Mouse (Mus musculus) testis, postnatal 14 days (tissue): ENCODE measurements around the gene Arhgap23.
A peak's percentile ranks its signal among the peaks of the same experiment; 100 is the strongest.

Experiments
- DNase-seq: peaks from one replicate; pipeline ENCODE4 v3.0.0; 2021; ENCODE audit warnings: low spot score

Gene Arhgap23

DNA sequence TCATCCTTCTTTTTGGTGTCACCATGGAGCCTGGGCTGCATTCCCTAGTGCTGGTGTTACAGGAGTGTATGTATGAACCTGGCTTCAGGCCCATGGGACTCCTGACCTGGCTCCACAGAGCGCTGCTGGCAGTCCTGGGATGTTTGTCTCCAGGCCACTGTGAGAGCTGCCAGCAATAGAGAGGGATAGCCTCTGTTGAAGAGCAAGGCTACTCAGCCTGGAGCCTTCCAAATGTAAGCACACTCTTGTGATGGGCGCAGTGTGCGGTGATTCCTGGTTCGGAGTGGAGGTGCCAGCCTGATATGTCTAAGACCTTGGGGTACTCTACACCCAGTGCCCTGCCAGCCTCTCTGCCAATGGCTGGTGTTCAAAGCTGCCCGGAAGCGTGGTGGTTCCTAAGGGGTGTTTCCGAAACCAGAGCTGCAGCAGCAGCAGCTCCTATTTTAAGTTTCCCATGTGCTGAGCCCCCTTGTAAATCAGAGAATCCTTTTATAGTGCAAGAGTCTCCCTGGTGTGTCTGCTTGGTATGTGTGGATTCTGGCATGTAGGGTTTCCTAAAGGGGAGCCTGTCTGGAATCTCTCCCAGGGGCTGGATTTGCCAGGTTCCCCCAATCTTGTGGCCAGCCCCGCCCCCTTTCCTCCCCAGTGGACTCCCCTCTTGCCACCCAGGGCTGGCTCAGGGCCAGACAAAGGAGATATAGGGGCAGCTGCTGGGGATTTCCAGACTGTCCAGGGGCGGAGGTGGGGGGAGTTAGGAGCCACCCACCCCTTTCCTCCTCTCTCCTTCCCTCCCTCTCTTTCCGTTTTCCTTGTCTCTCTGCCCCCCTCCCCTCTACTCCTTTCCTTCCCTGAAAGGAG lies 9.0 kb upstream of the Arhgap23 start:
- no peak for DNase-seq

DNA sequence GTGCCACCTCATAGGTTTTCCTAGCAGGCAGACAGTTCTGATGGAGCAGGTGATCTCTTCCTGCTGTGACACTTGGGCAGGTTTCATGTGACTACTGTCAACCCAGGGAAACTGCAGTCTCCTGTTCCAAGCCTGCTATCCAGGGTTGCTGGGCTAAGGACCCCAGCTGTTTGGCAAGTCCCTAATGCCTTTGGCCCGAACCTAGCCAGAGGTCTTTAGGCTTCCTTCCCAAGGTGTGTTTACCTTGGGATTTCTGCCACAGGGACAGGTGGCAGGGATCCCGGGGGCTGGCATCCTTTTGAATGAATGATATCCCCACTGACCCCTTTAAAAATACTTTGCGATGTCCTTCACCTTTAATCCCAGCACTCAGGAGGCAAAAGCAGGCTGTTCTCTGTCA lies 7.9 kb upstream of the Arhgap23 start:
- no peak for DNase-seq

DNA sequence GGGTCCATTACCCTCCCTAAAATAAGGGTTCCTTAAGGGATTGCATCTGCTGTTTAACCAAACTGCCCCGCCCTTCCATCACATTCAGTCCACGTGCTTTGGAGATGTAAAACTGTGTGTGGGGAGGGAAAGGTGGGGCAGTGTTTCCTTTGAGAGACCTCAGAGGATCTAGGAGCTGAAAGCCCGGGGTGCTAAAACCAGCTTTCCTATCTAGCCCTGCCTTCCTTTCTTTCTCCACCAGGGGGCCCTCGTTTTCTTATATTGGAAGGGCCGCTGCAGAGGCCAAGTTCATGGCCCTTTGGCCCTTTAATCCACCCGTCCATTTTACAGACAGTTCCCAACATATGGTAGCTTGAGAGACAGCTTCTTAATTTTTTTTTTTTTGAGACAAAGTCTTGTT lies 7.2 kb upstream of the Arhgap23 start:
- peak; percentile 61 for DNase-seq

DNA sequence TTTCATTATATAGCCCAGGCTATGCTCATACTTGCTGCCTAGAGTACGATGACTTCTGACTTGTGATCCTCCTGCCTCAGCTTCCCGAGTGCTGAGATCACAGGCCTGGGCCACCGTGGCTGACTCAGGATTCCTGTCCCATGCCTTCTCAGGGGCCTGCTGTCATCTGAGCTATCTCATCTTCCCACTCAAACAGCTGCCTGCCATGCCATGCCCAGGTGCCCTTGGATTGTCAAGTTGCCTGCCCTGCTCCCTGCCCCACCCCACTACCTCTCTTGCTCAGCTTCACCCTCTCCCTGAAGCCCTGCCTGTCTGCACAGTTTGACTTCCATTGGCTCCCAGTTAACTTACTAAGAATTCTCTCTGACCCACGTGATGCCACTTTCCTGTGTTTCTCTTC lies 4.4 kb upstream of the Arhgap23 start:
- no peak for DNase-seq

DNA sequence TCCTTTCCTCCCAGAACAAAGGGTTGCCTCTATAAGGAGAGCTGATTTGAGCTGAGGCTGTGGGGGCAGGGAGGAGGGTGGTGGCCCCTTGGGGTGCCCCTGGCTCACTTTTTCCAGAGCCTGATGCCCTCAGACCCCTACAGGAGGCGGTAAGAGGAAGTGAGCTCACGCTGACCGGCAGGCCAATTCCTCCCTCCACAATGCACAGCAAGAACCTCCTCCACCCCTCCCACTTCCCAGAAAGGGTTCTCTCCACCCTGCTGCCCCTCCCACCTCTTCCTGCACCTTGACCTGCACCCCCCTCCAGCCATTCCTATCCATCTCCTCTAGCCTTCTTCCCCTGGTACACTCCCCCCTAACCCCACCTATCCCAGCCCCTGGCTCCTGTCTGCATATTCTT lies 3.2 kb upstream of the Arhgap23 start:
- no peak for DNase-seq

DNA sequence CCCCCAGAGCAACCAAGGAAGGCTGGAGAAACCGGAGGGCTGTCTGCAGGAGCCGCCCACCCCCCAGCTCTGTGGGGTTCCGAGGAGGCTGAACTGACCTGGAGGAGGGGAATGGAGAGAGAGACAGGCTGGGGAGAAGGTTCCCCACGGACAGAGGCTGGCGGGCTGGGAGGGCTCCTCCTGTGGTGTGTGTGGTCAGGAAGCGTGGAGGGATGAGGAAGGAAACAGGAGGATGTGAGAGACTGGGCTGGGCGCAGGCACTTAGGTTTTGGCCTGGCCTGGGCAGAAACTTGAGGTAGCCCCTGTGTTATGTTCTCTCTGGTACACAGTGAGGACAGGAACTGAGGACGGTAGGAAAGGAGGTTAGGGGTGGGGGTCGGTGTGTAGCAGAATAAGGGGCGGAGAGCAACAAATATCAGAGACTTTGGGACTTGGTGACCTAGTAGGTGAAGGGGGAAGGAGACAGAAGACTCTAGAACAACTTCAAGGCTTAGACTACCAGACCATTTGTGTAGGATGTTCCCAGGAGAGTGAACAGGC lies 2.5 kb upstream of the Arhgap23 start:
- DNase-seq: no peak

DNA sequence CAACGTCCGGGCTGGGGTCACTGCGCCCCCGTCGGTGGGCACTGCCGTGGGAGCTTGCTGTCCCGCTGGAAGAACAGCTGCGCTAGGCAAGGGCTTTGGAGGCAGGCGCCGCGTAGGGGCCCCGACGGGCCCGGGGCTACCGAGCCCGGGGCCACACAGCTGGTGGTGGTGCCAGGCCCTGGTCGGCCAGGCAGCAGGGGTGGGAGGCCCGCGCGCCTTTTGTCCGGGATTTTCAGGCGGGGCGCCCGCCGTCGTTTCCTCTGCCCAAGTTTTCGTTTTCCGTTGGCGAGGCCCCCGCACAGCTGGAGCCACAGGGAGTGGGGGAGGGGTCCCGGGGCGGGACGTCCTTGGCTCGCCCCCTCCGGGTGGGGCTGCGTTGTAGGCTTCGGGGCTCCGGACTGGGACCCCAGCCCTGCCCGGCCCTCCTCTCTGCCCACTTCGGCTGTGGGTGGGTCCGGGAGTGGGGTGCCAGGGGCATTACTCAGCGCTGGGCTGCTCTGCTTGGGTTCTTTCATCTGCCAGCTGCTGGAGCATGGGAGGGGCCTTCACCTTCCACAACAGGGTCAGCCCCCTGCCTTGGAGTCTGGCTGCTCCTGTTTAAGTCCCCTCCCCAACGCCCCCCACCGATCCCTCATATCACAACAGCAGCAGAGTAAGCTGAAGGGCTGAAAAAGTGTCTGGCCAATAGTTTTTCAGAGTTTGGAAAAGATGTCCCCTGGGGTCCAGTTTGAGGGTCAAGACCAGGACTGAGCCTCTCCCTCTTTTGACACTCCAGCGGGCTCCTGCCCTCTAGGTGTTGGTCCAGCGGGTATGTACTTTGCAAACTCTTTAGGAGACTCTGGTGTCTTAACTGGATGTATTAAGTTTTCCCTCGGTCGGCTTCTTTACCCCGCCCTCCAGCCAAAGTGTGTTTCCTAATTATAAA lies 641 bp downstream of the Arhgap23 start:
- no peak for DNase-seq

DNA sequence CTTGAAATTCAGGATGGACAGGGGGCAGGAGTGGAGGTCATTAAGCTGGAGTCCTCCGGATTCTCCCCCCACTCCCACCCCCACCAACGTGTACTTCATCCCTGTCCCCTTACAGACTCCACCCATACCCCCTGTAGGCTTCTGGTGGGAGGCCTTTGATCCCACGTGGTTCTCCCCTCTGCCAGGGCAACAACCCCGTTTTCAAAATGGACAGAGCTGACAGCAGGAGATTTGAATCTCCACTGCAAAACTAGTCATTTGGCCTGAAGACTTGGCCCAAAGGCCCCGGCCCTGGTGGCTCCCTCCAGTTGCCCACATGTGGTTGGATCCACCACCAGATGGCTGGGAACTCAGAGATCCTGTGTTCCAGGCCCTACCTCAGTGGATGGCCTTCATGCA lies 1.3 kb downstream of the Arhgap23 start:
- no peak for DNase-seq

DNA sequence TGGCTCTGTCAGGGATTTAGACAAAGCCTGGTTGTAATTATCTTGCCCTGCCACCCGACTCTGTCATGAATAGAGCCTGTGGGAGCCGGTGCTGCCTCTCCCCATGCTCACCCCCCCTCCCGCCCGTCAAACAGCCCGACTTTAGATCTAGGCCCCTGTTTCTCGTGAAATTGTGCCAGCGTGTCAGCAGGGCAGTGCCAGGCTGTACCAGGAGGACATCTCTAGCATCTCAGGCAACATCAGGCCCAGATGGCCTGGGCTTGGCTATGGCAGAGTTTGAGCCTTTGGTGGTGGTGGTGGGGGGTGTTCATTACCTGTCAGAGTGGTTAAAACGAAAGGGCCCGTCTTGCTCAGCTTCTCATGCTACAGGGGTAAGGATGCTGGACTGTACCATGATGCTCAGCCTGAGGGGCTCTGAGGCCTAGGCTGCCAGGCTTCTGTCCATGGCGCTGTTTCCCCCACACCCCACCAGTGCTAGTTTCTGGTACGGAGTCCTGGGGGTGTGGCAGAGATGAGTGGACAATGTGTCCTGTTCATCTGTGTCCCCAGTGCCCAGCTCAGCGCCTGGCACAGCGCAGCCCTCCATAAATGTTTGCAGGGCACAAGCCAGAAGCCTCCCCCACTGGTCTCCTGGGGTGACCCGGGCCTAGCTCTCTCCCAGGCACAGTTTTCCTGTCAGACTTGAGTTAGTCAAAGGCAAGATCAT lies 3.7 kb downstream of the Arhgap23 start:
- no peak for DNase-seq

DNA sequence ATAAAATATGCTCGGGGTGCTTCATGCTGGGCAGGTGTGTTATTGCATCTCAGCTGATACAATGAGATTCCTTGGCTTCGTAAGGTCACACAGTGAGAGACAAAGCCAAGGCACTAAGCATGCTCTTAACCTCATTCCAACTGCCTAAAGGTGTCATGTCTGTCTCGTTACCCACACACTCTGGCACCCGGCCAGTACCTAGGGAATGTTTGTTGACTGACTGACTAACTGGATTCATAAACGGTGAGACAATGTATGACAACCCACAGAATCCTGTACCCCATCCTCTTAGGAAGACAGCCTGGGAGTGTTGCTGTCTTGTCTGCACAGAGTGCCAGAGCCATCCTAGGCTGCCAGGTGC lies 4.2 kb downstream of the Arhgap23 start:
- DNase-seq: no peak

DNA sequence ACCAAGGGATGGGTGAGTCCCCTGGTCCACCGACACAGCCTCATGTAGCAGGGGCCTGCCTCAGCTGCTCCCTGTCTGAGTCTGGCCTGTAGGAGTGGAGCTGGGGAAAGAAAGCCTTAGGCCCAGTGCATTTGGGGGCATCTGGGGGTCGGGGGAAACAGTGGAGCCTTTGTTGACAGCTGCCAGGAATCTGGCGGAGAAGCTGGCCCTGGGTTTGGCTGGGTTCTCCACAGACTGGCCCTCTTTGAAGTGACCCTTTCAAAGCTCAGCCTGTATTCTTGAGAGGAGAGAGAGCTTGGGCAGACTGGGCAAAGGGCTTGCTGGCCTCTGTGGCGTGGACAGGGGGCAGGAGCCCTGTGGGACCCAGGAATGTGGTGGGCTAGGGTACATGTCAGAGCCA lies 7.2 kb downstream of the Arhgap23 start:
- no peak for DNase-seq

DNA sequence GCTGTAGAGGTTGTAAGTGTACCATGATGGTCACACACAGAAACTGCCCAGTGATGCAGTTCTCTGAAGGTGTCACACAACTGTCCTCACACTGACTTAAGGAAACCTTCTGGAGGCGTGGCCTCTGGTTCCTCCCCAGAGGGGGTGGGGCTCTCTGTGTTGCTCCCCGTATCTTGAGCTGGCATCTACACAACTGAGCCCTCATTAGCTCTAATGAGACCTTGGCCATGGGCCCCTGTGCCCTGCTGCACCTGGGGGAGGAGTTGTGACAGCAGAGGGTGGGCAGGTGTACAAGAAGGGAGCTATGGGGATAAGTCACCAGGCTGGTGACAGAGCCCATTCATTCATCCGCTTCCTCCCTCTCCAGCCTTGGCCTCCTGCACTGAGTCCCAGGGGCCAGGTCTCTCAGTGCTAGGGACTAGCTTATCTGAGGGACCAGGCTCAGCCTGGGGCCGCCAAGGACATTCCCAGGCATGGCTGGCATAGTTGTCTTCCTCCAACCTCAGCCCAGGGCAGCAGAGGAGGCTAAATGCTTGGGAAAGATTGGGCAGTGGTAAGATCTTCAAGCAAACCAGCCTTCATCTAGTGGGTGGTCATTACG lies 8.9 kb downstream of the Arhgap23 start:
- DNase-seq: no peak

DNA sequence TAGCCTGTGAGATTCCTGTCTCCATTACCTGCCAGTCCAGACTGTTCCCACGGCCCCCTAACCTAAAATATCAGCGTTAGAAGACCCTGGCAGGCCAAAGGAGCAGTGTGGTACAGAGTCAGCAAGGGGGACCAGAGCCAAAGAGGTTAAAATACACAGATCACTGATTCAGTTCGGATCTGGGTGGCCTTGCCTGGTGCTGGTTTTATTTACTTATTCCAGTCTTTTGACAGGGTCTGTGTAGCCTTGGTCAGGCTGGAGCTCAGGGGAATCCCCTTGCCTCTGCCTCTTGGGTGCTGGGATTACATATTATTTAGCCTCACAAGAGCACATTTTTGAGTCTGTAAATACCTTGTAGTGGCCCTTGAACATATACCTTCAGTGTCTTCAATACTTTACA lies 9.5 kb downstream of the Arhgap23 start:
- no peak for DNase-seq

DNA sequence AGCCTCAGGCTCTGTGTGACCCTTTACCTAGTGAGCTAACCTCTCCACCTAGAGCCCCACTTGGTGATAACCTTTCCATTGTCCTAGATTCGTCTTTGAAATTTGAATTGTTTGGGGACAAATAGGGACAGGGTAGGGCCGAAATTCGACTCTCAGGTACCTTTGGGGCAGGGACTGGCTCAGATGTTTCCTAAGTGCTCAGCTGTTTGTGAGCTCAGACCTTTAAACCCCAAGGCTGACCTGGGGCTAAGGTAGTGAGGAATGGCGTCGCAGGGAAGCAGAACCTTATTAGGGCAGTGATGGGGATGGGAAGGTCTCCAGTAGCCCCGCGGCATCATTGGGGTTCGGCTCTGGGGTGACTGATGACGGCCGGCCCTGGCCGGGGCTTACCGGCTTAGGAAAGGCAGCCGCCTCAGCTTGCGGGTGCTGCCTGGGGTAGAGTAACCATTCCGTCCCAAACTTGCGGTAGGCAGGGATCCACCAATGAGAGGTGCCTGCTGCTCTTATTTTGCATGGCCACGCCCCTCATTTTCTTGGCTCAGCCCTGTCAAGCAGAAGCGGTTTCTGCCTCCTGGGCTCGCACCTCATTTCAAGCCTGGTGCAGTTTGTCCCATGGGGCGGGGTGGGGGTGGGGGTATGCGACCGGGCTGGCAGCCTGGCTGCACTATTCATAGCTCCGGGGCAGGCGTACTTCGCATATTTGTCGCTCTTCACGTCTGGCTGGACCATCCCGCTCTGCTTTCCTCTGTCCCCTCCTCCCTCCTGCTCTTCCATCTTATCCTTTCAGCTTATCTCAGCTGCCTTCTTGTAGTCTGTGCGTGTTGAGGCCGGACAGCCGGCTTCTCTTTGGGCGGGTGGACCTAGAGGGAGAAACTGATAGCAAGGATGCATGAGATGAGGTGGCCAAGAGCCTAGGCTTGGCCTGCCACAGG lies 12.7 kb downstream of the Arhgap23 start:
- peak; percentile 86 for DNase-seq

DNA sequence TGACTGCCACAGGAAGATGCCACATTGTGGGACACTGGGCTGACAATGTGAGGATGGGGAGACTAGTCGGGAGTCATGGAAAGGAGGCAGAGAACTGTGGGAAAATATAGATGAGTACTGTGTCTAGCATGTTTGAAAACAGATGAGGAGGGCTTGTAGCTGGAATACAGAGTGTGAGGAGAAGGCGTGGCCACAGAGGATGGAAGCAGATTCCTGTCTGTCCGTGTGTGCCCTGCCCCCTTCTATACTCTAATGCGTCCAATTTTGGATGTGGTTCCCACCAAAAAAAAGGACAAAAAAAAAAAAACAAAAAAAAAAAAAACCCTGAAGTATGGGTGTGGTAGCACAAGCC lies 13.4 kb downstream of the Arhgap23 start:
- no peak for DNase-seq

DNA sequence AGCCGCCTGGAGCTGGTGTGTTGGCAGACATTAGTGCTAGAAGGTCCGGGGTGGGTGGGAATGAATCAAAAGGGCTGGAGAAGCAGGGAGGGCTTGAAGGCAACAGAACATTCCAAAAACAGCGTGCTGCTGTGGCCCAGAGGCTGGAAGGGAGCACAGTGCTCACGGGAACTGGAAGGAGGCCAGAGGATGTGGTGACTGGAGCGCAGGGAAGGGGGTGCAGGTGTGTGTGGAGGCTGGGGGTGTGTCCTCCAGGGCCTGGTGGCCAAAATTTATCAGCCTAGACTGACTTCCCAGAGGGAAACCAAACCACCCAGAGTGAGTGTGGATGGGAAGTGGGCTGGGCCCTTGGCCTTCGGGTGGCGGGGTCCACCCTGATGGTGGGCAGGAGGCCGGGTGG lies 14.3 kb downstream of the Arhgap23 start:
- no peak for DNase-seq

DNA sequence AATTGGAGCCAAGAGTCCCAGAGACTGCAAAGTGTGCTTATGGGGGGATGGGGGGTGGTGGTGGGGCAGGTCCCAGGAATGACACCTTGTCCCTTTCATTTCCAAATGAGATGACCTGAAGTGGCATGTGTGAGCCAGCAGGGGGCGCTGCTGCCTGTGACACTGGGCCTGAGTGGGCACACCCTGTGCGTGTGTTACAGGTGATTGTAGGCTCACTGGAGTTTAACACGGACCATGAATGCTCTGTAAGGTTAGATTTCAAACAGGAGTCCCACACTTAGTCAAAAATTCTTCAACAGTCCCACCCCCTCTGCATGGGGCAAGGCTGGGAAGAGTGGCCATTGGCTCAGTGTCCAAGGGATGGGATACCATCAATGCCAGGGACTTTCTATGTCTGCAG lies 16.7 kb downstream of the Arhgap23 start:
- DNase-seq: no peak

DNA sequence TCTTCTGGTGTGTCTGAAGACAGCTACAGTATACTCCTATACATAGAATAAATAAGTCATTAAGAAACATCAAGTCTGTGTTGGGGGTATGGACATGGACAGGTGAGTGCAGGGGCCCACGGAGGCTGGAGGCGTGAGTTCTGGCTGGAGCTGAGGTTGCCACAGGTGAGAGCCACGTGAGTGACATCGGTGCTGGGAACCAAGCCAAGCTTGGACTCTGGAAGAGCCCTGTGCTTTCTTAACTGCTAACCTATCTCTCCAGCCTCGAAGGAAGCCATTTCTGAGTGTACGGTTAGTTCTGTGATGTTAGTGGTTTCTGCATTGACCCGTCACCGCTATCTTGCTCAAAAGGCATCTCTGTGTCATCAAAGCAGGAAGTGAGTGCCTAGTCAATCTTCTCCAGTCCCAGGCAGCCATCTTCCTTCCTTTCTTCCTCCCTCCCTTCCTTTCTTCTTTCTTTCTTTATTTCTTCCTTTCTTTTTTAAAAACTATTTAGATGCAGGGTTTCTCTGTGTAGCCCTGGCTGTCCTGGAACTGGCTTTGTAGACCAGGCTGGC lies 17.7 kb downstream of the Arhgap23 start:
- DNase-seq: no peak

DNA sequence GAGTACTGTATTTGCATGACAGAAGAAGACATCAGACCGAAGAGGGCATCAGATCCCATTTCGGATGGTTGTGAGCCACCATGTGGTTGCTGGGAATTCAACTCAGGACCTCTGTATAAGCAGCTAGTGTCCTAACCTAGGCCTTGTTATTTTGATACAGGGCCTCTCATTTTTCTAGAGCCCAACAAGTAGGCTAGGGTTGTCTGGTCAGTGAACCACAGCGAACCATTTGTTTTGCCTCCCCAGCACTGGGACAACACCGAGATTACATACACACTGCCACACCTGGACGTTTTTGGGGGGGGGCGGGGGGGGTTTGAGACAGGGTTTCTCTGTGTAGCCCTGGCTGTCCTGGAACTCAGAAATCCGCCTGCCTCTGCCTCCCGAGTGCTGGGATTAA lies 18.8 kb downstream of the Arhgap23 start:
- no peak for DNase-seq

DNA sequence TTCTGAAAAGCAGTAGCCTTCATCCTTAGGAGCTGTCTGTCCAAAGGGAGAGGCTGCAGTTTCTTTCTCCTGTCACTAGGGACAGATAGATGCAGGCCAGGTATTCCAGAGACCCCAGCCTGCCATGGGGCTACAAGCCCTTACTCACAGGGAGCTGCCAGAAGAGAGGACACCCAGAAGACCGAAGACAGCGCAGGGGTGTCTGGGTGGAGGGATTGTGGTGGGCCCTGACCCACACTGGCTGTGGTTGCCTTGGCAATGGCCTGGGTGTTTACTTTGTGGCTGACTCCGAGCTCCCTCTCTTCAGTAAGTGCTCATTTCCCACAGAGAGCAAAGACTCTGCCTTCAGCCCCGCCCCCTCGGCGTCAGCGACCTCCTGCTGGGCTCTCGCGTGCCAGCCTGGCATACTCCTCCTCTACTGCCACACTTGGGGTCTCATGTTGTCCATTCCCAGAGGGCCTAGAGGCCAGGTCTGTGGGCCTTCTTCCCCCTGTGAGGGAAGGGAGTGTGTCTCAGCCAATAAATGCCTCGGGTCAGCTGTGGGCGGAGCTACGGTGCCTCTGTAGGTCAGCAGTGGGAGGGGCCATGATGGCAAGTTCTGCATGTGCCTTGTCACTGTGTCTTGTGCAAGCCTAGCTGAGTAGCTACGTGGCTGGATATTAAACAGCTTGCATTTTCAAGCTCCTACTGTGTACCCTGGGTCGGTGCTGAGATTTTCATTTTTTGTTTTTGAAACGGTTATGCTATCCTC lies 19.5 kb downstream of the Arhgap23 start:
- peak; percentile 80 for DNase-seq
